Mouse (Mus musculus) forebrain, embryonic 10.5 days (tissue): ENCODE measurements around the gene Gnpnat1. TPM values are rescaled to one million over a fixed set of nuclear protein-coding genes. Genes with fewer than 3 reads are reported as not detected.
"Not testable (repeated sequence)": the region's sequence is repeated elsewhere in the genome, so short reads cannot be mapped to it uniquely, and the experiment has no call there.

ENCODE experiments used
- DNase-seq: peaks from one replicate; pipeline ENCODE4 v3.0.0-alpha.2; 2017; ENCODE audit warnings: low spot score; ENCODE audit errors: extremely low spot score
- H3K27ac ChIP-seq: fragments of 300-500 bp; sonication (generic); 2 replicates; pipeline ENCODE4 v1.5.1; 2016; ENCODE audit warnings: mild to moderate bottlenecking
- H3K27me3 ChIP-seq: fragments of 300-500 bp; sonication (generic); 2 replicates; pipeline ENCODE4 v1.6.1; 2016; ENCODE audit warnings: mild to moderate bottlenecking; ENCODE audit not compliant: poor library complexity, severe bottlenecking
- H3K36me3 ChIP-seq: fragments of 300-500 bp; sonication (generic); replicated peaks from 2 replicates; pipeline ENCODE4 v1.6.1; 2016; ENCODE audit warnings: mild to moderate bottlenecking, moderate library complexity
- H3K4me1 ChIP-seq: fragments of 300-500 bp; sonication (generic); 2 replicates; pipeline ENCODE4 v1.6.1; 2016
- H3K4me3 ChIP-seq: fragments of 300-500 bp; sonication (generic); 2 replicates; pipeline ENCODE4 v1.5.1; 2016; ENCODE audit warnings: mild to moderate bottlenecking, moderate library complexity
- H3K9me3 ChIP-seq: fragments of 300-500 bp; sonication (generic); 2 replicates; pipeline ENCODE4 v1.6.1; 2016; ENCODE audit warnings: mild to moderate bottlenecking, moderate library complexity
- WGBS: fragments of 180-500 bp; shearing (Covaris S2); methylation state at CpG from one replicate; pipeline ENCODE4 v1.1.7; 2016; 5-methylcytosine and 5-hydroxymethylcytosine counted together
- polyA plus RNA-seq: library from polyadenylated mRNA; unstranded; fragments of >200 nt; fragmentation: Nextera tagmentation; extraction: Ambion mirVana; gene quantifications from 2 replicates; pipeline ENCODE4 v1.2.1, GENCODE M21; 2016

Gene Gnpnat1
- polyA plus RNA-seq: 41.1 and 45.9 TPM in 2 replicates

DNA sequence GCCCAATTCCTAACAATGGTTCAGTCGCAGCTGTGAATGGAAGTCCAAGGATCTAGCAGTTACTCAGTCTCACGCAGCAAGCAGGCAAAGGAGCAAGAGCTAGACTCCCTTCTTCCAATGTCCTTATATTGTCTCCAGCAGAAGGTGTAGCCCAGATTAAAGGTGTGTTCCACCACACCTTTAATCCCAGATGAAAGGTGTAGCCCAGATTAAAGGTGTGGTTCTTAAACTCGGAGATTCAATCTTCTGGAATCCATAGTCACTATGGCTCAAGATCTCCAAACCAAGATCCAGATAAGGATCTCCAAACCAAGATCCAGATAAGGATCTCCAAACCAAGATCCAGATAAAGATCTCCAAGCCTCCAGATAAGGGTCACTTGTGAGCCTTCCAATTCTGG lies at the start of gene Gnpnat1:
Gnpnat1 (minus strand) TSS at position 101 of the 400 bp plus-strand sequence.
- DNase-seq: not testable (repeated sequence)
- WGBS: 86% methylated on average over 2 of the region's 3 CpGs

DNA sequence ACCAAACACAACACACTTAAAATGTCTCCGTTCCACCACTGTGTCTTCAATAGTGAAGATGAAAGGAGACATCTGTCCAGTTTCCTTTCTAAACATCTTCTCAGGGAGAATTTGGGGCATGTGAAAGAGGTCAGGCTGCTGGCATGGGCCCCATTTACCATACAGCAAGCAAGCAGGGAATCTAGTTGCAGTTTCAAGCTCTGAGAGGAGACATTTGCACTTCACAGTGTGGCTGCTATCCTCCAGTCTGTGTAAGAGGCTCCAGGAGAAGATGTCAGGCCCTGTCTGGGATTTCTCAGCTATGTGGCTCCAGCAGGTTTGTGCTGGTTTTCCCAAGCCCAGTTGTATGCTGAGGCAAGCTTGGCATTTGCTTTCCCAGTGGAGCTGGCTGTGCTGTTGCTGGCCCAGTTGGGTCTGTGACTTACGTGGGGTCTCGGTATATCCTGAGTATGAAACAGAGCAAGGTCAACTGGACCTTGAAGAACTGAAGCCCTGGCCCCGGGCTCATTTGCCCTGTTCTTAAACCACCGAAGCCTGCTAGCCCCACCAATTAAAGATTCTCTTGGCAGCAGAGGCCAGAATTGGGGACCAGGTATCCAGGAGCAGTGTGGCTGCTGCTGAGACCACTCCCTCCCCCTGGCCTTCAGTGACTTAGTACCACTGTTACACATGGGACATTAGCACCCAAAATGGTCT lies 49.0 kb upstream of the Gnpnat1 start:
- Histone ChIP-seq H3K4me3 (no peak overlapping the region), H3K27me3 (no peaks in the 10 kb centered on the region), H3K36me3 (peaks cover 13% of the 10 kb centered on the region), H3K9me3 (no peaks in the 10 kb centered on the region), H3K27ac (no peak overlapping the region; the same call in none of the 2 replicates), H3K4me1 (peaks cover 63% of the 10 kb centered on the region)
- DNase-seq: no peak
- 63% methylated on average over 5 of the region's 5 CpGs for WGBS

More for the DNA sequence above, at the start of gene Gnpnat1:
- not testable (repeated sequence) for H3K27ac ChIP-seq, H3K27me3 ChIP-seq, H3K4me3 ChIP-seq, H3K36me3 ChIP-seq, H3K9me3 ChIP-seq, H3K4me1 ChIP-seq

DNA sequence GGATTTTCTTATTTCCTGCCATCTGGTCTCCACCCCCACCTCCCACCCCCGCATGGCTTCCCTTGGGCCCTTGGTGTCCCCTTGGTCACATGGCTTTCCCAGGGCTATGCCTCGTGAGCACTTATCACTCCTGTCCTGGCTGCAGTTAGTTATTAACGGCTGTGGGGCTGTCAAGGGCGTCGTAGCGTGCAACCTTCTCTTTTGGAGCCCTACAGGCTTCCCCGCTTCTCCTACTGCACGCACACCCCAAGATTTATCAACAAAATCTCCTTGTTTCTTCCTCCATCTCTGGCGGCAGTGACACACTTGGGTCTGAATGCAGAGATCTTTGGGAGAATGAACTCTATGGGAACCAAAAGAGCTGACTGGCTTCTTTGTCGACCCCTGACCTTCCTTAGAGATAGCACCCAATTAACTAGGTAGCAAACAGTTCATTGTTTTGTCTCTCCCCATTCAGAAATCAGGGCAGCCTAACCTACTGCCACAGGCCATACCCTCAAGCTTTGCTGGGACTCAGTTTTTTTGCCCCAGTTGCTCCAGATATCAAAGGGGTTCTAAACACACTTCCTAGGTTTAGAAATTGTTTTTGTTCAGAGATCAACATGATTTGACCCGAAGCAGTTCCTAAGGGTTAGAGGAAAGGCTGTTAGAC lies 48.3 kb upstream of the Gnpnat1 start:
- H3K9me3 ChIP-seq: no peaks in the 10 kb centered on the region
- no peaks in the 10 kb centered on the region for H3K27me3 ChIP-seq
- 32% methylated on average over 11 of the region's 11 CpGs for WGBS
- DNase-seq: no peak
- H3K27ac ChIP-seq: peak overlapping the region; percentile 32; the same call in 1 of the 2 replicates
- H3K4me3 ChIP-seq: no peak overlapping the region
- peaks cover 6% of the 10 kb centered on the region for H3K36me3 ChIP-seq
- peaks cover 63% of the 10 kb centered on the region for H3K4me1 ChIP-seq

DNA sequence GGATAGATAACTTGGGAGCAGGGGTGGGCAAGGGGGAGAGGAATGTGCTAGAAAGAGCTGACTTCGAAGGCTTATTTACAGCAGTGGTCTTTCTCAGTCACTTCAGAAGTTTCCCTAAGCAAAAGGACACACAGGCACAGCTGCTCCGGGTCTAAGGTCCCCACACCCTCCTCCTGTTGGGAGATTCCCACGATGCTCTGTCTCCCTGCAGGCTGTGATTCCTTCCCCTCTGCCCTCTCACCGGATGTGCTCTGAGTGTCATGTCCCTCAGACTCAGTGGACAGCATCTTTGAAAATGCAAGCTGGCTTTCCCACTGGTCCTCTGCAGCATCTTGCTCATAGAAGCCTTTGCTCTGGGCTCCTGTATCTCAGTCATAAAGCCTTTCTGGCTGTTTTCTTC lies 47.4 kb upstream of the Gnpnat1 start:
- H3K4me1 ChIP-seq: peaks cover 61% of the 10 kb centered on the region
- H3K27ac ChIP-seq: peak overlapping the region; percentile 32
- H3K9me3 ChIP-seq: no peaks in the 10 kb centered on the region
- DNase-seq: no peak
- no peaks in the 10 kb centered on the region for H3K36me3 ChIP-seq
- no peaks in the 10 kb centered on the region for H3K27me3 ChIP-seq
- no peak overlapping the region for H3K4me3 ChIP-seq
- WGBS: 58% methylated on average over 4 of the region's 4 CpGs

- no peaks in the 10 kb centered on the region for H3K9me3 ChIP-seq
- H3K4me3 ChIP-seq: no peak overlapping the region
- no peaks in the 10 kb centered on the region for H3K36me3 ChIP-seq
- 36% methylated on average over 2 of the region's 2 CpGs for WGBS
- H3K4me1 ChIP-seq: peaks cover 51% of the 10 kb centered on the region
- H3K27ac ChIP-seq: peak overlapping the region; percentile 53; the same call in 1 of the 2 replicates
- no peaks in the 10 kb centered on the region for H3K27me3 ChIP-seq
- no peak for DNase-seq
These were observed 46.4 kb upstream of the Gnpnat1 start for GRCm38 (mm10) chr14:45451090-45451489.

DNA sequence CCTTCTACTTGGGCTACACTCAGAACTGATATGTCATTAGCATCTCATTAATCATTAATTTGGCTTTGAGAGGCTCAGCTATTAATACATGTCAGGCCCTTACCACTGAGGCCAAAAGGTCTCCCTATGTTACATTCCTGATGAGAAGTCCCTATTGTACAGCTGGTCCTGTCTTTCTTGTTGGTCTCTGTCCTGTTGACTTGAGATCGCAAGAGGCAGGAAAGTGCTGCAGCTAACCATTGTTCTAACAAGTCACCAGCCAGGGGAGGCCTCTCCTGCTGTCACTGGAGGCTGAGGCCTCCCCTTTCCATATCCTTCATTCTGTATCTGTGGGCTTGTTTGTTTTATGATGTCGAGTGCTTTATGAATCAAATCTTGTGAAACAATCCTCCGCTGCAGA lies 42.1 kb upstream of the Gnpnat1 start:
- no peaks in the 10 kb centered on the region for H3K9me3 ChIP-seq
- no peak overlapping the region for H3K27ac ChIP-seq
- DNase-seq: no peak
- no peak overlapping the region for H3K4me3 ChIP-seq
- WGBS: 93% methylated on average over 3 of the region's 3 CpGs
- H3K27me3 ChIP-seq: no peaks in the 10 kb centered on the region
- no peaks in the 10 kb centered on the region for H3K36me3 ChIP-seq
- H3K4me1 ChIP-seq: peaks cover 20% of the 10 kb centered on the region

- WGBS: 66% methylated on average over 12 of the region's 12 CpGs
- Histone ChIP-seq H3K4me3 (no peak overlapping the region), H3K9me3 (no peaks in the 10 kb centered on the region), H3K4me1 (peaks cover 10% of the 10 kb centered on the region), H3K27me3 (no peaks in the 10 kb centered on the region), H3K36me3 (no peaks in the 10 kb centered on the region), H3K27ac (peak overlapping the region; percentile 37; the same call in 1 of the 2 replicates)
- DNase-seq: no peak
These were observed 40.7 kb upstream of the Gnpnat1 start for GRCm38 (mm10) chr14:45445445-45445844.

GRCm38 (mm10) chr14:45444870-45445269 lies 40.2 kb upstream of the Gnpnat1 start:
- Histone ChIP-seq H3K27ac (no peak overlapping the region), H3K27me3 (no peaks in the 10 kb centered on the region)

GRCm38 (mm10) chr14:45442781-45443560 lies 38.3 kb upstream of the Gnpnat1 start:
- Histone ChIP-seq H3K27me3 (no peaks in the 10 kb centered on the region), H3K4me3 (no peak overlapping the region), H3K27ac (no peak overlapping the region), H3K36me3 (no peaks in the 10 kb centered on the region), H3K4me1 (peaks cover 17% of the 10 kb centered on the region), H3K9me3 (no peaks in the 10 kb centered on the region)
- WGBS: 82% methylated on average over 12 of the region's 12 CpGs
- DNase-seq: no peak

More at GRCm38 (mm10) chr14:45444870-45445269, 40.2 kb upstream of the Gnpnat1 start:
- 53% methylated on average over 7 of the region's 7 CpGs for WGBS
- Histone ChIP-seq H3K9me3 (no peaks in the 10 kb centered on the region), H3K4me3 (no peak overlapping the region), H3K36me3 (no peaks in the 10 kb centered on the region), H3K4me1 (peaks cover 10% of the 10 kb centered on the region)
- no peak for DNase-seq

DNA sequence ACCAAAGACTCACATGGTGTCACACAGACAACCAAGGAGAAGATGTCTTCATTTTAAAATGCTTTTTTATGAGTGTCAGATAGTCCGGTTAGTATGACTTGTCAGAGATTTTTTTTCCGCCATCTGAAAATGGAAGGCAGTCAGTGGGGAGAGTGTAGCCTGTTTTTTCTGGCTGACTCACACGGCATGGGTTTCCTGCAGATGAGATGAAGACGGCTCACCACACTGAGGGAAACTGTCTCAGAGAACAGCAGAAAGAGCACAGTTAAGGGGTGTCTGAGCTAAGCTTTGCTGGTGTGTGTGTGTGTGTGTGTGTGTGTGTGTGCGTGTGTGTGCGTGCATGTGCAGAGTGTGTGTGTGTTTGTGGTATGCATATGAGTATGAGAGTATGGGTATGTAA lies 36.6 kb upstream of the Gnpnat1 start:
- DNase-seq: no peak
- 82% methylated on average over 6 of the region's 6 CpGs for WGBS
- peaks cover 20% of the 10 kb centered on the region for H3K4me1 ChIP-seq
- no peaks in the 10 kb centered on the region for H3K9me3 ChIP-seq
- no peak overlapping the region for H3K27ac ChIP-seq
- no peaks in the 10 kb centered on the region for H3K36me3 ChIP-seq
- H3K27me3 ChIP-seq: no peaks in the 10 kb centered on the region
- no peak overlapping the region for H3K4me3 ChIP-seq

GRCm38 (mm10) chr14:45439387-45439786 lies 34.7 kb upstream of the Gnpnat1 start:
- no peak for DNase-seq
- Histone ChIP-seq H3K9me3 (no peaks in the 10 kb centered on the region), H3K27me3 (no peaks in the 10 kb centered on the region), H3K4me1 (peaks cover 10% of the 10 kb centered on the region), H3K36me3 (no peaks in the 10 kb centered on the region), H3K4me3 (no peak overlapping the region), H3K27ac (no peak overlapping the region)
- WGBS: 80% methylated on average over 9 of the region's 9 CpGs

DNA sequence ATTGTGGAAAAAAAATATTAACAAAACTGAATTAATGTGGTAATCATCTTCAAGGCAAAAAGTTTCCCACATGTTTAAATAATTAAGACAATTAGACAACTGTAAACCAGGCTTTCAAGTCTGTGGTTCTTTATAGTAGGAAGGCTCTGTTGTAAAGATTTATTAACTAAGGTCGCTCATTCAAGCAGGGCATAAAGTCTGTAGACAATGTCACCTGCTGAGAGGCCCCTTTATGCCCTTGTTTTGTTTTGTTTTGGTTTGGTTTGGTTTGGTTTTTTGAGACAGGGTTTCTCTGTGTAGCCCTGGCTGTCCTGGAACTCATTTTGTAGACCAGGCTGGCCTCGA lies 34.2 kb upstream of the Gnpnat1 start:
- Histone ChIP-seq H3K4me1 (peaks cover 10% of the 10 kb centered on the region), H3K27me3 (no peaks in the 10 kb centered on the region), H3K27ac (no peak overlapping the region), H3K9me3 (no peaks in the 10 kb centered on the region), H3K36me3 (no peaks in the 10 kb centered on the region), H3K4me3 (no peak overlapping the region)
- WGBS: 71% methylated on average over 2 of the region's 2 CpGs
- DNase-seq: no peak
